Mouse (Mus musculus): Measurements from ENCODE around the gene Dgkh. TPM values are rescaled to one million over a fixed set of nuclear protein-coding genes. Genes with fewer than 3 reads are reported as not detected.
"Not testable (repeated sequence)": the region's sequence is repeated elsewhere in the genome, so short reads cannot be mapped to it uniquely, and the experiment has no call there.

The Dgkh gene
- polyA plus RNA-seq, 1 experiment from 2014 or later, result 1.2 TPM

DNA sequence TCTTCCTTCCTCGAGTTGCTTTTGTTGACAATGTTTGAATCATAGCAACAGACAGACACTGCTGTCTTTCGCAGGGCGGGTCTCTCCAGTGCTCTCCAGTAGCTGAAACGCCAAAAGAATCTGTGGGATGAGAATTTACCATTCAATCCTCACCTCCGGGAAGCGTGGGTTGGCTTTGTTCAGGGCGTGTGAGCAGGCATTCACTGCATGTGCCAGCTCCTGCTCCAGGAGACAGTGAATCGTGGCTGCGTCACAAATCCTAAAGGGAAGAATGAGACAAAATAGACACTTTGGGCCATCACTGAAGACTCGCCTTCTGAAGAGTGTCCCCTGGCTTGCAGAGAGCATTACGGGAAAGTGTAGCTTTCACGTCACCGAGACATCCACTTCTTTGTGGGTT is 148.4 kb downstream of the Dgkh start:
- Histone ChIP-seq H3K27me3 (no peaks in the 10 kb centered on the region), H3K4me1 (no peaks in the 10 kb centered on the region), H3K4me2 (no peak overlapping the region), H3K4me3 (no peak overlapping the region), H3K9ac (no peak overlapping the region), H3K36me3 (ENCODE audit: poor library complexity, severe bottlenecking) (peaks cover 38% of the 10 kb centered on the region), H3K9me3 (replicated peaks) (no peaks in the 10 kb centered on the region), H3K27ac (no peak overlapping the region)
- 91% methylated on average over 13 of the region's 13 CpGs for WGBS
- ATAC-seq, result no peak

DNA sequence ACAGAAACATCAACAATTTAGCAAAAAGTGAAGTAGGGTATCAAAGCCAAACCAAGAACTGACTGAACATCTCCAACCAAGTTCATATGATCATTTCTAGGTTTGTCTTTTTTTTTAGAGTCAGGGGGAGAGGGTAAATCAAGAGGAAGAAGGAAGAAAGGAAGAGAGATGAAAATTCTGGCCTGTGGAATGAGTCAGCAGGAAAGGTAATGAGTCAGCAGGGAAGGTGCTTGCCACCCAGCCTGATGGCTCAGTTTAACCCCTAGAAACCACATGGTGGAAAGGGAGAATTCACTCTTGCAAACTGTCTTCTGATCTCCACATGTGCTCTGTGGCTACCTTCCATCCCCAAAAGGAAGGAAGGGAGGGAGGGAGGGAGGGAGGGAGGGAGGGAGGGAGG is 149.4 kb downstream of the Dgkh start:
- H3K36me3 ChIP-seq (ENCODE audit: poor library complexity, severe bottlenecking), result peaks cover 44% of the 10 kb centered on the region
- H3K4me2 ChIP-seq, result no peak overlapping the region
- H3K4me1 ChIP-seq, result no peaks in the 10 kb centered on the region
- ATAC-seq, result no peak
- H3K4me3 ChIP-seq, result no peak overlapping the region
- H3K27ac ChIP-seq, result no peak overlapping the region
- H3K9ac ChIP-seq, result no peak overlapping the region
- no peaks in the 10 kb centered on the region for H3K27me3 ChIP-seq
- H3K9me3 ChIP-seq (replicated peaks), result no peaks in the 10 kb centered on the region

DNA sequence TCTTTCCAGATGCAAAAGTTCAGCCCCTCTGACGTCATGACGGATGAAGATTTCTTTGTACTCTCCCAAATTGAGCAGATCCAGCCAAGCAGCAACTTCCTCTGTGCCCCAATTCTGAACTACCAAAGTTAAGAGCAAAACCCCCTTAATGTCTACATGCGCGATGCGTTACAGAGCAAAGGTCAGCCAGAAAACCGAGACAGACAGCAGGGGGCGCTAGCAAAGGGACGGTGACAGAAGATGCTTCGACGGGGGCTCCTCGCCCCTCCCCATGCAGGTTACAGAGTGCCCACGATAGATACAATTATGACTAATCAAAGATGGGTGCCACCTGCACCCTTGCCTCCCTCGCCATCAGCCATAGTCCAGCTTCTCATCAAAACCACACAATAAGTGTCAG is 156.7 kb downstream of the Dgkh start:
- no peak for ATAC-seq
- Histone ChIP-seq H3K27me3 (no peaks in the 10 kb centered on the region), H3K4me2 (no peak overlapping the region), H3K9me3 (replicated peaks) (no peaks in the 10 kb centered on the region), H3K4me1 (no peaks in the 10 kb centered on the region), H3K27ac (no peak overlapping the region), H3K4me3 (no peak overlapping the region), H3K36me3 (ENCODE audit: poor library complexity, severe bottlenecking) (peaks cover 21% of the 10 kb centered on the region), H3K9ac (no peak overlapping the region)
- 78% methylated on average over 13 of the region's 13 CpGs for WGBS

DNA sequence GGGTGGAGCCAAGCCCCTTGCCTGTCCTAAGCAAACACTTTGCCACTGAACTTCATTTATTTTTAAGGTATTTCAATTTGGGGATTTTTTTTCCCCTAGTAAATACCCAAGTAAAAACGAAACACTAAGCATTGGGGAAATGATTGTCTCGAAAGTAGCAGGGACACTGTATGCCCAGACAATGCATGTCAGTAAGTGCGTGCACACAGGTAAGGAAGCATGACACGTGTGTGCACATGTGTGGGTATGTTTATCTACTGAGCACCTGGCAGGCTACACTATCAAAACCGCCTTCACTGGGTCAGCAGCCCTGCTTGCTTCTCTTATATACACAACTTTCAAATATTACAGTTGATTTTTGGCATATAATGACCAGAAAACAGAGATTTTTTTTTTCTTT is 164.2 kb downstream of the Dgkh start:
- Histone ChIP-seq H3K9me3 (replicated peaks) (no peaks in the 10 kb centered on the region), H3K4me1 (no peaks in the 10 kb centered on the region), H3K27ac (no peak overlapping the region), H3K4me2 (no peak overlapping the region), H3K27me3 (no peaks in the 10 kb centered on the region), H3K9ac (no peak overlapping the region), H3K36me3 (ENCODE audit: poor library complexity, severe bottlenecking) (0 out of 2 replicates have a peak, but pooled peaks cover 1% of the 10 kb centered on the region), H3K4me3 (no peak overlapping the region)
- WGBS, result 92% methylated on average over 5 of the region's 5 CpGs
- no peak for ATAC-seq

DNA sequence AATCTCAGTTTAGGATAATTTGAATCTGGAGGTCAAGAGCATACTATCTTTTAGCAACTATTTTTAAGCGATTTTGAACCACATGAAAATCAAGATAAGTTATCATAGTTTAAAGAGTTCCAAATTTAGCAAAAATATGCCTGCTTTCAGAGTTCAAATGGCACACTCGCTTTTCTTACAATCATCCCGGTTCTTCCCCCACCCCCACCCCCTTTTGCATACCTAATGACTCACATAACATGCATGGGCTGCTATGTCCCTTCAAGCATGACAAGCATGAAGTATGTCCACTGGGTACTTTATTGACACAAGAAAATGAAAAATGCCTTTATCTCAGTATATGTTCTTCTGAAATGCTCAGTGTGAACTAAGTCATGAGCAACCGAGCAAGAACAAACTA is 166.1 kb downstream of the Dgkh start:
- H3K36me3 ChIP-seq (ENCODE audit: poor library complexity, severe bottlenecking), result no peaks in the 10 kb centered on the region
- no peaks in the 10 kb centered on the region for H3K27me3 ChIP-seq
- no peak overlapping the region for H3K4me3 ChIP-seq
- ATAC-seq, result no peak
- no peak overlapping the region for H3K9ac ChIP-seq
- no peak overlapping the region for H3K27ac ChIP-seq
- WGBS, result 88% methylated on average over 4 of the region's 4 CpGs
- H3K4me1 ChIP-seq, result no peaks in the 10 kb centered on the region
- no peak overlapping the region for H3K4me2 ChIP-seq
- no peaks in the 10 kb centered on the region for H3K9me3 ChIP-seq (replicated peaks)

DNA sequence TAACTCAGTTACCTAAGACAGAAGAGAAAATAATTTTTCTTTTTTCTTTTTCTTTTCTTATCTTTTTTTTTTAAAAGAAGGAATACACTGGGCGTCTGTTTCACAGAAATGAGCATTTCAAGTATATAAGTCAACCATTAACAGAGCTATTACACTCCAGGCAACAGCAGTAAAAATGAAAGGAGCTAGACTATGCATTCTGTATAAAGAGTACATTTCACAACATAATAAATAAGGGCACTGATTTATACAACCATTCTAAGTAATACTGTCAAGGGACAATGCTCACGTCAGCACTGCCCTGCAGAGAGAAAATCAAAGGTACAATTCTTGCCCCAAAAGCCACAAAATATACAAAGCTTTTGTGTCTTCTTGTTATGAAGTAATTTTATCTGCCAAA is 168.3 kb downstream of the Dgkh start:
- H3K4me1 ChIP-seq, result no peaks in the 10 kb centered on the region
- H3K9me3 ChIP-seq (replicated peaks), result no peaks in the 10 kb centered on the region
- H3K27me3 ChIP-seq, result no peaks in the 10 kb centered on the region
- H3K4me2 ChIP-seq, result no peak overlapping the region
- no peak overlapping the region for H3K27ac ChIP-seq
- H3K36me3 ChIP-seq (ENCODE audit: poor library complexity, severe bottlenecking), result no peaks in the 10 kb centered on the region
- 84% methylated on average over 2 of the region's 2 CpGs for WGBS
- ATAC-seq, result no peak
- no peak overlapping the region for H3K9ac ChIP-seq
- no peak overlapping the region for H3K4me3 ChIP-seq

DNA sequence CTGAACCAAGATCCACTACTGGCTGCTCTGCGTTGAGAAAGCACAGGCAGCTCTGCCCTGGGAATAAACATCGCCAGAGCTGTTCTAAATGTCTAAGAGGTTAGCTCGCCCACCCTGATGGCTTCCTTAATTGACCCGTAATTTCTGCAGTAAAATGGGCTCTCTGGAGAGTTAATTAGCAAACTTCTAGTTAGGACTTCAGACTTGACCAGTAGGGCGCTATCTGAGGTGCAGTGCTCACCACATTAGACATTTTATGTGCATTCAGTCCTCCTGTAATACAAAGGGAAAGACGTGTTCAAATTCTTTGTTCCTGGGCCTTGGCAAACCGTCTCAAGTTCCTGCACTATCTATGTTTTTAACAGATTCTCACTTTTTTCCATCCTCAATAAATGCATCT is 169.4 kb downstream of the Dgkh start:
- Histone ChIP-seq H3K4me3 (no peak overlapping the region), H3K4me2 (no peak overlapping the region), H3K9ac (no peak overlapping the region), H3K9me3 (replicated peaks) (no peaks in the 10 kb centered on the region), H3K27ac (no peak overlapping the region), H3K36me3 (ENCODE audit: poor library complexity, severe bottlenecking) (peaks cover 3% of the 10 kb centered on the region; the same call in 1 of the 2 replicates), H3K27me3 (no peaks in the 10 kb centered on the region), H3K4me1 (no peaks in the 10 kb centered on the region)
- 61% methylated on average over 7 of the region's 7 CpGs for WGBS
- no peak for ATAC-seq

DNA sequence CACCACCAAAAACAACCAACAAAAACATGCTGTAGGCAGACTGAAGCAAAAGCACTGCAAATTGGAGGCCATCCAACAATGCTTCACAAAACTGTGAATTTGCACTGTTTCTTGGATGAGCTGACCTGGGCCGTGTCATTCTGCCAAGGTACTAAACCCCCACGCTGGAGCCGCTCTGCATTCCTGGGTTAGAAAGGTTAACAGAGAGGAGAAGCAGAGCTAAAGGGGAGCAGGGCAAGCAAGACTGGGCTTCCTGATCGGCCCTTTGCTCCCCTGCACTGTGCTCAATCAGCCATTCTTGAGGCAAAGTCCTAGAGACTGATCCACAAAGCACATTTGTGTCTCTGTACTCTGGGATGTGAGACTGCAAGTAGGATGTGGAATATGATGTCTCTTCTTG is 170.5 kb downstream of the Dgkh start:
- 81% methylated on average over 4 of the region's 4 CpGs for WGBS

DNA sequence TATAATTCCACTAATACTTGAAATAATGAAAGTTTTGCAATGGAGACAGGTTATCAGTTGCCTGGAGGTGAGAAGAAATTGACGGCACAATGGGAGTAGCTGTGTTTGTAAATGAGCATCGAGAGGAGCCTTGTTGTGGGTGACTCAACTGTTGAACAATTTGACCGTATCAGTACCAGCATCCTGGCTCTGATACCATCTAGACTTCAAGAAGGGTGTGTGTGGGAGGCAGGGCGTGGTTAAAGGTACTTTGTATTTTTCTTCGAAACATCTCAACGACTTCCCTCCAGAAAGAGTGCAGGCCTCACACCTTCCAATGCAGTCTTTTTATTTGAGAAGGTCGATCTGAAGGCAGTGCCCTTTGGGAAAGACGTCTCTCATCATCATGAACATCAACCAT is 173.5 kb downstream of the Dgkh start:
- 94% methylated on average over 8 of the region's 8 CpGs for WGBS
- H3K4me2 ChIP-seq, result no peak overlapping the region
- no peaks in the 10 kb centered on the region for H3K9me3 ChIP-seq (replicated peaks)
- H3K27ac ChIP-seq, result no peak overlapping the region
- no peak overlapping the region for H3K9ac ChIP-seq
- peaks cover 3% of the 10 kb centered on the region; the same call in 1 of the 2 replicates for H3K36me3 ChIP-seq (ENCODE audit: poor library complexity, severe bottlenecking)
- H3K4me1 ChIP-seq, result no peaks in the 10 kb centered on the region
- no peak for ATAC-seq
- no peaks in the 10 kb centered on the region for H3K27me3 ChIP-seq
- H3K4me3 ChIP-seq, result no peak overlapping the region

More for the DNA sequence above, 170.5 kb downstream of the Dgkh start:
- Histone ChIP-seq H3K27ac (no peak overlapping the region), H3K4me3 (no peak overlapping the region), H3K27me3 (no peaks in the 10 kb centered on the region), H3K36me3 (ENCODE audit: poor library complexity, severe bottlenecking) (peaks cover 3% of the 10 kb centered on the region; the same call in 1 of the 2 replicates), H3K9me3 (replicated peaks) (no peaks in the 10 kb centered on the region), H3K4me2 (no peak overlapping the region), H3K4me1 (no peaks in the 10 kb centered on the region), H3K9ac (no peak overlapping the region)
- ATAC-seq, result no peak

DNA sequence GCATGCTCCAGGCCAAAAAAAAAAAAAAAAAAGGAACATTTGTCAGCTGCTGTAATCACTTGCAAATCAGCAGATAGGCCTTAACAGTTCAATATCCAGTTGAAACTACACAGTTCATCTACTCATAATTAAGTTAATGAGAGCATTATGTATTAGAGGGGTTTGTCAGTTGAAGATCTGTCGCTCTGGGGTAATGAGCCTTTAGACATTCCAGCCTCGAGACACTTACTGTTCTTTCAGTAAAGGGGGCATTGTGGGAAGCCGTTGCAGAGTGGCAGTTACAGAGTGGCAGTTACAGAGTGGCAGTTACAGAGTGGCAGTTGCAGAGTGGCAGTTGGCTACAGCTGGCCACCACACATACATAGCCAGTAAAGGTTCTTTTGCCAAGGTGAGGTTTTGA is 177.7 kb downstream of the Dgkh start:
- H3K9me3 ChIP-seq (replicated peaks); H3K9ac ChIP-seq; H3K36me3 ChIP-seq (ENCODE audit: poor library complexity, severe bottlenecking); H3K4me2 ChIP-seq; H3K4me3 ChIP-seq; H3K27ac ChIP-seq; H3K4me1 ChIP-seq; H3K27me3 ChIP-seq: not testable (repeated sequence)
- WGBS, result 32% methylated on average over 3 of the region's 3 CpGs
- ATAC-seq, result peak; percentile 53; the same call in 1 of the 2 replicates

DNA sequence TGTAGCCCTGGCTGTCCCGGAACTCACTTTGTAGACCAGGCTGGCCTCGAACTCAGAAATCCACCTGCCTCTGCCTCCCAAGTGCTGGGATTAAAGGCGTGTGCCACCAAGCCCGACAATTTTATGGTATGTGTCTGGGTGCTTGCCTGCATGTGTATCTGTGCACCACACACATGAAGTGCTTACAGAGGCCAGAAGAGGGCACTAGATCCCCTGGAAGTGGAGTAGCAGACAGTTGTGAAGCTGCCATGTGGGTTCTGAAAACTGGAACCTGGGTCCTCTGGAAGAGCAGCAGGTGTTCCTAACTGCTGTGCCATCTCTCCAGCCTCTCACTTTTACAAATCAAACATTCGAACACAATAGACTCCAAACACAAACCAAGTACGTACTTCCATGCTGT is 178.9 kb downstream of the Dgkh start:
- Histone ChIP-seq H3K4me3 (no peak overlapping the region), H3K4me1 (no peaks in the 10 kb centered on the region), H3K9ac (no peak overlapping the region), H3K4me2 (no peak overlapping the region), H3K9me3 (replicated peaks) (no peaks in the 10 kb centered on the region), H3K27ac (no peak overlapping the region), H3K27me3 (no peaks in the 10 kb centered on the region), H3K36me3 (ENCODE audit: poor library complexity, severe bottlenecking) (peaks cover 3% of the 10 kb centered on the region; the same call in 1 of the 2 replicates)
- WGBS, result 90% methylated on average over 6 of the region's 6 CpGs
- ATAC-seq, result no peak

DNA sequence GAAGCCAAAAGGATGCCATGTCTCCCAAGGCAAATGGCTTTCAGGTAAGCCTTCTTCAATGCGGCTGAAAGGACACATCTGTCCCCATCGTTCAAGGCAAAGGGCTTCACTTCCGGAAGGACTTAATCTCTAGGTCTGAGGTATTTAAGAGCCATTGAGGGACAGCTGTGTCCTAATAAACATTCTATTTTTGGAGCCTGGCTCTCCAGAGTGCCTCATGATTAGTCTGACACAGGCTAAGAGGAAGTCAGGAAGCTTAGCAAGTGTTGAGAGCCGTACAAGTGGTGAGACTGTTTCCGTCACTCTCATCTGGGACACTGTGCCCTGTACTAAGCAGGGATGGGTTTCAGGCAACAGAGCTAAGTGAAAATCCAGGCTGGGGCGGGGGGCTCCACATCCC is 183.8 kb downstream of the Dgkh start:
- Histone ChIP-seq H3K9ac (no peak overlapping the region), H3K9me3 (replicated peaks) (no peaks in the 10 kb centered on the region), H3K4me3 (no peak overlapping the region), H3K4me2 (no peak overlapping the region), H3K27me3 (no peaks in the 10 kb centered on the region), H3K27ac (no peak overlapping the region), H3K4me1 (no peaks in the 10 kb centered on the region), H3K36me3 (ENCODE audit: poor library complexity, severe bottlenecking) (no peaks in the 10 kb centered on the region)
- no peak for ATAC-seq
- WGBS, result 81% methylated on average over 6 of the region's 6 CpGs

DNA sequence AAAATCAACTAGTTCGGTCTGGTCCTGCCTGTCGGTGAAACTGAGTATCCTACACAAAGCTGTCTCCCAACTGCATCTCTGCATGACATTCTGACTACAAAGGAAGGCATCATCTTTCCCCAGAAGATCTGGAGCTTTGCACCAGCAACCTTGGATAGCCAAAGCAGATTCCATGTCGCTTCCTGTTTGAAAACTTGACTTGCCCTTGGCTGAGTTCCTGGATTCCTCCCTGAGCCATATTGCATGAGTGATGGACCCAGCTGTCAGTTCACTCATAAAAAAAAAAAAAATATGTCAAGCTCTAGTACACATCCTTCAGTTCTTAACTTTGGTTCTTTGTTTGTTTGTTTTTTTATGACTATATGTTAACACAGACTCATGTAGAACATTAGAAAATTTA is 191.3 kb downstream of the Dgkh start:
- whole genome bisulfite sequencing, result 86% methylated on average over 3 of the region's 3 CpGs
- H3K27ac ChIP-seq, result no peak overlapping the region
- no peaks in the 10 kb centered on the region for H3K9me3 ChIP-seq (replicated peaks)
- no peak overlapping the region for H3K9ac ChIP-seq
- peaks cover 8% of the 10 kb centered on the region for H3K4me1 ChIP-seq
- no peak overlapping the region for H3K4me3 ChIP-seq
- no peak overlapping the region for H3K4me2 ChIP-seq
- H3K27me3 ChIP-seq, result no peaks in the 10 kb centered on the region
- no peaks in the 10 kb centered on the region for H3K36me3 ChIP-seq (ENCODE audit: poor library complexity, severe bottlenecking)
- ATAC-seq, result no peak

Measured in forebrain, embryonic 13.5 days (tissue).